Mouse (Mus musculus) ovary, postnatal 10 days (tissue): Measurements from ENCODE around the gene Slc15a3.

Experiments
- DNase-seq: peaks from one replicate; pipeline ENCODE4 v3.0.0; 2022; ENCODE audit warnings: low spot score

Slc15a3 gene

DNA sequence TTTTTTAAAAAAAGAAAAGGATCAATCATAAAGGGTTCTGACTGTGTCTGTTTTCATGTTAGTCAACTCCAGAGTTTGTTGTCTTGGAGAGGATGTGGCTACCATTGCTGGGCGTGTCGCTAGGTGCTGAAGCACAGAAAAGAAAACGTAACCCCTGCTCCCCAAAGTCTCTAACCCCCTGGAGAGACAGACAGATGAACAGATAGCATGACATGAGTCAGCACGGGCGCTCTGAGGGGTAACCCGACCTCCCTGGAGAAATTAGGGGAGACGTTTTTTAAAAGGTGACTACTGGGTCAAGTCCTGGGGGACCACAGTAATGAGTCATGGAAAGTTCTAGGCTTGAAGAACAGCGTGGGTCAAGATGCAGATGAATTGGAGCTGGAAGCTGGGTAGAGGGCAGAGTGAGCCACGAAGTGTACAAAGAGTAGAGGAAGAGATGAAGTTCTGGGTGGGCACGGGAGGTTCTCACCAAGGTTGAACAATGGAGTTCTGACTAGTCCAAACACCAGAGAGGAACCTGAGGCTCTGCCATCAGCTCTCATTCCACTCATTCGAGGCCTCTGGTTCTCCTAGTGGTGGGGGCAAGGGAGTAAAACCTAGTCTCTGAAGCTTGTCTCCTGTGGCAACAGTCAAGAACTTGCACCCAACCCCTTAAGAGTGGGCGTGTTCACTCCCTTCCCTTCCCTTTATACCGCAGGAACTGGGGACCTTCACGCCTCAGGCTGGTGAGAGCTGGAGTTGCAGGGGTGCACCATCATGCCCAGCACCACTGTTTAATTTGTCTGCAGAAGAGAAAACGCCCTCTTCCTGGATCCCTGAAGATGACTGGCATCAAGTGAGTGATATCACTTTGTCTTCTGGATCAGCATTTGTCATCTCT lies at the start of gene Slc15a3:
Gene Slc15a3 (plus strand): TSS at position 718 of the 883 bp plus-strand sequence.
- DNase-seq = no peak

DNA sequence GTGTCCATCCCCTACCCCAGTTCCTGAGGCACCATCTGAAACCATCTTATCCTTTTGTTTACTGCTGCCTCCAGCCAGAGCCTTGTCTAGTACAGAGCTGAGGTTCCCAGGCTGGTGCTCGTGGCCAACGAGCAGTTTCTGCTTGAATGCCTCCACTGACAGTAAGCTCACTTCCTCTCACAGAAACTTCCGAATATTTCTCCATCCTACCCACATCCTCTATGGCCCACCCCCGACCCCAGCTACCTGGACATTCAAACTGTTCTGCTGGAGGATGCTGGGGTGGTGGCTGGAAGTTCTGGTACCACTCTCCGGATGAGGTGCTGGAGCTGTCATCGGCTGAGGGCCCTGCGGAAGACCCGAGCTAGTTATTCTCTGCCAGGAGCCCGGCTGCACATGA lies 49.2 kb upstream of the Slc15a3 start:
- no peak for DNase-seq

DNA sequence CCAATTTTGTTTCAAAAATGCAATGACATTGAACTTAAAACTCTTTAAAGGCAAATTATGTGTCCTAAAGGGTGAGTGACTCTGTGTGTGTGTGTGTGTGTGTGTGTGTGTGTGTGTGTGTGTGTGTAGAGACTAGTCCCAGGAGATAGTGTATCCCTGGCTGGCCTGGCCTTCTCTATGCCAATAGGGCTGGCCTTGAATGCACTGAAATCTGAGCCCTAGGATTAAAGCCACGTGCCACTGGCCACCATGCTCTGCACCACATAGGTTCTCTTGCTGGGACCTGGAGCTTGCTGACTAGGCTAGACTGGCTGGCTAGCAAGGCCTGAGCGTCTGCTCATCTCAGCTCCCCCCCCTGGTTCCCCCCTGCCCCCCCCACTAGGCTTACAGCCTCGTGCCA lies 46.5 kb upstream of the Slc15a3 start:
- DNase-seq = no peak

DNA sequence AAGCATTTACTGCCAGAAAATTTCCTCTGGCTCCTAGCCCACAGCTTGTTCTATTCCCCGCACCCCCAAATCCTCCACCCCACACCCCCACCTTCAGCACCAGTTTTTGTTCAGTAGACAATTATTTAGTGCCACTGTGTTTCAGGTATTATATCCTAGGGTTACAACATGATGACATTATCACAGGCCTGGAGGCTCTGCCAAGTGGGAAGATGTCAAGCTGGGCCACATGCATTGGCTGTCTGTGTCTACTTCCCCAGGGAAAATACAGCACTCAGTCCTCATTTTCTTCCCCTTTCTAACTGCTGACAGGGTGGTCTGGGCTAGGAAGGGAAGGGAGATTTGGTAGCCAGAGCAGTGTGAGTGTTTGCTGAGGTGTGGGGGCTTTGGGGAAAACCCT lies 44.6 kb upstream of the Slc15a3 start:
- DNase-seq = no peak

DNA sequence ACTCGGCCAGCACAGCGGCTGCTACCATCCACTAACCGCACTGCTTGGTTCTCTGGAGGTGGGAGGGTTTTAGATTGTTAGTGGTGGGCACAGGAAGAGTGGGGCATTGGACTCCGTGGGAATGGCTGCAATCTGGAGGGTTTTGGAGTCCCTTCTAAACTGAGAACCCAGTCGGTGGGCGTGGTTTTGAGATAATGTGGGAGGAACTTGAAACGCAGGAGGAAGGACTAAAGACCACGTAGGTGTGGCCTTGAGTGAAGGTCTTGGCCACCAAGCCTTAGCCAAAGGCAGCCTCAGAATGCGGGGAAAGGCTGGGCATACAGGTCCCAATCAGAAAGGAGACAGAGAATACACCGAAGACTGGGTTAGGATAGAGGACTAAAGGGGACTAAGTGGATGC lies 41.0 kb upstream of the Slc15a3 start:
- no peak for DNase-seq

DNA sequence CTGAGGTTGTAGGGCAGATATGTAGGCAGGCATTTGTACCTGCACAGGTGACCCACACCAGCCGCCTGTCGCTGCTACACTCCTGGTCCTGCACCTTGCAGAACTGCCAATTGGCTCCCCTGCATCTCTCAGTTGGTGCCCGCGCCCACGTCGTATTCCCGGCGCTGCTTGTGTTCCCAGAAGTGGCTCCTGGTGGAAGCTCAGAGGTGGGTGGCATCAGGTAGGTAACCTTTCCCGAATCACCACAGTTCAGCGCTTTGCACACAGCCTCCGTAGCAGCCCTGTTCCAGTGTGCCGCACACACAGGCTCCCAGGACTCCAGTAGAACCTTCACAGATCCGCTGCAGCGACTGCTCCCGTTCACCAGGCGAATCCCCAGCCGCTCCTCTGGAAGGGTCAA lies 40.4 kb upstream of the Slc15a3 start:
- no peak for DNase-seq

DNA sequence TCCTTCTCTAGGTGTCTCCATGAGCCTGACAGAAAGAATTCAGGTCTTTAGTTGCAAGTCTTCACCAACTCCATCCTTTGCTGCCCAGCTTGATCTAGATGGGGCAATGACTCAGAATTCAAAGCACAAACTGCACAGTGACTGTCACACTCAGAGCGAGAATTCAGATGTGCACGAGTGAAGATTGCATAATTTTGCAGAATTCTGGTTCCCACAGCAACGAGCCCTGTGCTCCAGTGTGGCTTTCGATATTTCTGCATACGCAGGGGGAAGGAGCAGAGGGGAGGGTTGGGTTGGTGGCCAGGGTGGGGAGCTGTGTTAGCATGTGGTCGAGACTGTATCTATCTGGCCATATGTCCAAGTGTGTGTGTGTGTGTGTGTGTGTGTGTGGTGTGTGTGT lies 38.5 kb upstream of the Slc15a3 start:
- no peak for DNase-seq

DNA sequence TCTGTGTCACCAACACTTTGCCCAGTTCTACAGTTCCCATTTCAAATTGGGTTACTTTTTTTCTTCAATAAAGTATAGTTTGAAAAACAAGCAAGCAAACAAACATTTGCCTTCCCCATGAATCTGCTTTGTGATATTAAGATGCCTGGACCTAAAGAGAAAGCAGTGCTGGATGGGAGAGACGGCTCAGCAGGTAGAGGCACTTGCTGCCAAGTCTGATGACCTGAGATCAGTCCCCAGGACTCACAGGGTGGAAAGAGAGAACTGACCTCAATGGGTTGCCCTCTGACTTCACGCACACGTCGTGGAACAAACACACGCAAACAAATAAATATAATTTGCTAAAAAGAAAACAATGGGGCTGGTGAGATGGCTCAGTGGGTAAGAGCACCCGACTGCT lies 37.6 kb upstream of the Slc15a3 start:
- DNase-seq = no peak

DNA sequence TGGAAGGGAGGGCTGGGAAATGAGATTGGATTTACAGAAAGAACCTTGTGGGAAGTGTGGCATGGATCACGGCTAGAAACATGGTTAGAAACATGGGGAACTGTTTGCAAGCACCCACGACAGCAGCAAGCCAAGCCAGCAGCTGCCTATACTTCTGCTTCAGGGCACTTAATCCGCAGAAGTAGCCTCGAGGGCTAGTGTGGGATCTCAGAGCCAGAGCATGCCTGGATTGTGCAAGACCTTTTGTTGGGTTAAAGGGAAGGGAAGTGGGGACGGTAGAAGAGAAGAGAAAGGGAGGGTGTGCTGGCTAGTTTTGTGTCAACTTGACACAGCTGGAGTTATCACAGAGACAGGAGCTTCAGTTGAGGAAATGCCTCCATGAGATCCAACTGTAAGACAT lies 35.8 kb upstream of the Slc15a3 start:
- DNase-seq = no peak

DNA sequence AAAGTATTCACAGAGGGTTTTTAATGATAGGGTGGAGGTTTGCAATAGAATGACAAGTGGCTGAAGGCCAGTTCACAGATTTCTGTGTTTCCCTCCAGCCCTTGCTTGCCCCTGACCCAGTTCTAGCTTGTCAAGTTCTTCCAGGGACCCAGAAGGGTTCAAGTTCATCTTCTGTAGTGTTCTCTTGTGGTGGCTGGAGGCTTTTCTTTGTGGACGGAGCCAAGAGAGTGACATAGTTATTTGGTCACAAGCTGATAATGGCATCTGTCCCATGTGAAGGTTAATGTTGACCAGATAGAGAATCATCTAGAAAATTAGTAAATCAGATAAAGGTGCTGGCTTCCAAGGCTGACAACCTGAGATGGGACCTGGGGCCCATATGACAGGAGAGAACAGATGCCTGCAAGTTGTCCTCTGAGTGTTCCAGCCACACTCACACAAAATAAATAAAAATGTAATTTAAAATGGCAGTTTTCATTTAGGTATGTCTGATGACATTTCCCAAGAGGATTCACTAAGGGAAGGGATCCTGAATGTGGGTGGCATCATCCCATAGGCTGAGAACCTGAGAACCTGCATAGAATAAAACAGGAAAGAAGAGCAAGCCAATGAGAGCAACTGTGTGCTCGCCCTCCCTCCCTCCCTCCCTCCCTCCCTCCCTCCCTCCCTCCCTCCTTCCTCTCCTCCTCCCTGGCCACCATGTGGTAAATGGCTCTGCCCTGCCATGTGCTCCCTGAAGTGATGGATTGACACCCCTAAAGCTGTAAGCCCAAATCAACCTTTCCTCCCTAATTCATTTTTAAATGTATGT lies 34.5 kb upstream of the Slc15a3 start:
- no peak for DNase-seq

DNA sequence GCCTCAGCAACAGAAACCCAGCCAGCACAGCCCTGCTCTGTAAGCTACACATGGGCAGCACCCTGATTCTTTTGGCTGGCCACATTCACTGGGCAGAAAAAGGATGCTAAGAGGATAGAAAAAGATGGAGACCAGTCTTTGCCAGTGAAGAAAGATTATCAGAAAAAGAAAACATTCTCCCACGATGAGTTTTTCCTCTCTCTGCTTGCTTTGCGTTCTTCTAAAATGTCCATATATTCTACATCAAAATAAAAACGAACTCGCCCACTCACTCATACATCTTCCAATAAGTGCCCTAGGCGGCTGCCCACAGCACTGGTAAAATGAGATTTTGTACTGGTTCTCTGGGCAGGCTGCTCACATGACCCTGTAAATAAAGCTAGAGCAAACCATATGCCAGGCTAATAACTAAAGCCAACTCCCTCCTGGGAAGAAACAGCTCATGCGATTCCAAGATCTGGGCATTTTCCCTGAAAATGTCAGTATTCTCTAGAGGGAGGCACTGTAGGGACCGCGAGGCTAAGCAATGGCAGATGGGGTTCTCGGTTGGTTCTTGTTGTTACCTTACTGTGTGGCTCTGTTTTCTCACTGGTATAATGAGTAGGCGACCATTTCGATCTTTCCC lies 33.8 kb upstream of the Slc15a3 start:
- DNase-seq = no peak

DNA sequence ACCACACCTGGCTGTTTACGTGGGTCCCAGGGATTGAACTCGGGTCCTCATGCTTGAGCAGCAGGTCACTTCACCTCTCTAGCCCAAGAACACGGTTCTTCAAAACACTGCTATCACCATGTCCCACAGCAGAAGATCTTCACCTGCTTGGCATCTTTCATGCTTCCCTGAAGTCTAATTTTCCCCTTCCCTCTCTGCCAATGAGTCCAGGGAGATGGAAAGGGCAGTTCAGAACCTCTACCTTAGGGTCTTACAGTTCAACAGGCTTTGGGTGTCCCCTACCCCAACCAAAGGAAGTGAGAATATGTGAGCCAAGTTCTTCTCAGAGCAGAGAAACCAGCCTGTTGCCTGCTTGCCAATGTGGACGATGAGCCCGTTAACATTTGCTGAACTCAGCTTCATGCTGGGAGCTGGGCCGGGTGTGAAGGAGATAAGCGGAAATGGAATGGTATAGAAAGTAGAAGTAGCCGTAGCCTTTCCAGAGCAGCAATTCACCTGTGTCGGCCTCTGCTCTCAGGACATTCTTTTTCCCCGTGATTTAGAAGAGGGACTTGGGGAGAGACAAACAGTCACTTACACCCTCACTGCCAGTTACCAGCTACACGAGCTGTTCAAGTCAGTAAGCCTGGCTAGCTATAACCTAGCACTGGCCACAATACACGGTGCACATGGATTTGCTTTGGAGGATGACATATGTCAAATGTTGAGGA lies 30.8 kb upstream of the Slc15a3 start:
- DNase-seq = no peak

DNA sequence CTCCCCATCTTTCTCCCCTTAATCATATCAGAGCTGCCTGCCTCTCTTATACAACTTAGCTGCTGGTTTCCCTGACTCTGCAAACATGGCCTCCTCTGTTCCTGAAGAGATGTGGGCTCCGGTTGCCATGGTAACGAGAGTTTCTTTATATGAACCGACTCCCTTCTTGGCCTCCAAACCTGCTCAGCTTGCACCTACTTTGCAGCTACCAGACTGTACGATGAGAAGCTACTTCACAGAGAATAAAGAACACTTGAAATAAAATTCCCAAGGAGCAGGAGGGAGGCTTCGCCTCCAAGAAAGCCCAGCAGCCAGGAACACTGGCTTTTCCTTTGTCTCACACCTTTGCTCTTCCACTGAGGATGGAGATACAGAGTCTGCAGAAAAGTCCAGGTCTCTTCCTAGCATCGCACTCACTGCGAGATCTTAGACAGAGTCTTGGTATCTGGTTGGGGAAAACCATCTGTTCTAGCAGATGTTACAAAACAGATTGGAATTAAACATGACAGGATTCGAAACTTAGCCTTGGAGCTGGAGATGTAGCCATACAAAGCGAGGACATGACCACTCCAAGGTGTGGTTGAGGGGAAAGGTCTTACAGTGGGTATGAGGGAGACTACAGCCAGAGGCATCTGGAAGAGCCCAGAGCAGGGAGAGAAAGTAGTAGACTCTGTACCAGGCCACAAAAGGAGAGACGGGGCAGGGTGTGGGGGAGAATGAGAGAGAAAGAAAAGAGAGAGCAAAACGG lies 29.9 kb upstream of the Slc15a3 start:
- DNase-seq = no peak

DNA sequence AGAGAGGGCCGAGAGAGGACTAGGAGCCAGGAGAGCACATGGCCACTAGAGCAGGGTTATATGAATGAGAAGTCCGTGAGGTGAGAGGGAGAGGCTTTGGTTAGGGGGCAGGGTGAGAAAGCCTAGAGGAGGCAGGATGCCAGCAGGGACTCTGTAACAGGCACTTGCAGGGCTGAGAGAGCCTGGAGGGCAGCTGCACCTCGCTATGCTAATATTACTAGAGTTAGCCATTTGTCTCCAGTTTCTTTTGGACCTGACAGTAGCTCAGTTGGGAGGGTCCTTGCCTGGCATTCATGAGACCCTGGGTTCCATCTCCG lies 29.4 kb upstream of the Slc15a3 start:
- no peak for DNase-seq

DNA sequence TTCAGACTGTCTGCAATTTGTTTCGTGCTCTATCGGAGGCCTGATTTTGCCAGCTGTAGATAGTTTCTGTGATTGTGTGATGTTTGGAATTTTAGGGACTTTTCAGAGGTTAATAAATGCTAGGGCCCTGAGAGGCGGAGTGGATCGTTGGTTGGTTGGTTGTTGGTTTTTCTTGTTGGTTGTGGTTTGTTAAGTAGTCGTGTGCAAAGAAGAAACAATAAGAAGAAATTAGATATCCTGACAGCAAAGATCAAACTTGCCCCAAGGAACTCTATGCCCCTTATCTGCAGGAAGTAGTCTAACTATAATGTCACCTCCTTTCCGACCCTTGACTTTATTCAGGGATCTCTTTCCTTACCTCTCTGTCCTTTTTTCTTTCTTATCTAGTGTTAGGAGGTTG lies 28.1 kb upstream of the Slc15a3 start:
- no peak for DNase-seq

DNA sequence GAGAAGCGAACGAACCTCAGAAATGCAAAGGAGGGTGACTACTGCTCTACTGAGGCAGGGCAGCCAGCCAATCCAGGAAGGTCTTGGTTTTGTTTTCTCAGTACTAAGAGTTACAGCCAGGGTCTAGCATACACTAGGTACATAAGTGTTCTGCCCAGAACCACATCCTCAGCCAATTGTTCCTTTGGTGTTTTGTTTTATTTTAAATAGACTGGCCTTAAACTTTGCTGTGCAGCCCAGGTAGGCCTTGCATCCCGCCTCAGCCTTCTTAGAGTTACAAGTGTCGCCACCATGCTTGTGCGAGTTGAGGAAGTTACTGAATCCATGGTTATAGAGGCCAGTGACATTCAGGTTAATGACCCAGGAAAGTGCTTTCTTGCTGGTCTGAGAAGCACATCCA lies 26.5 kb upstream of the Slc15a3 start:
- no peak for DNase-seq

DNA sequence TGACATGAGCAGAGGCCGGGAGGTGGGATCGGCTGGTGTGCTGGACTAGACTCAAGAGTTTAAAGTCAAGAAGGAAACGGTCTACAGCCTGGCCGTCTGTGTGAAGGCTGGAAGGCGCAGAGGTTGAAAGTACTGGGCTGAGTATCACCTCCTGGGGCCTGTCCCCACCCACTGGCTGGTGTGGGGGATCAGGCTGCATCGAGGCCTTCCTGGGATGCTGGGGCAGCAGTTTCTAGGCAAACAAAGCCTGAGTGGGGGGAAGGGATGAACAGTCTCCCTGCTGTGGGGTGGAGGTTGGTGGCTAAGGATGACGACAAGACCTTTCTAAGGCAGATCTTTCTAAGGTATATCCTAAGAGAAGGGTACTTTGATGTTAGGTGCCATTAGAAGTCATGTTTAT lies 25.6 kb upstream of the Slc15a3 start:
- DNase-seq = no peak

DNA sequence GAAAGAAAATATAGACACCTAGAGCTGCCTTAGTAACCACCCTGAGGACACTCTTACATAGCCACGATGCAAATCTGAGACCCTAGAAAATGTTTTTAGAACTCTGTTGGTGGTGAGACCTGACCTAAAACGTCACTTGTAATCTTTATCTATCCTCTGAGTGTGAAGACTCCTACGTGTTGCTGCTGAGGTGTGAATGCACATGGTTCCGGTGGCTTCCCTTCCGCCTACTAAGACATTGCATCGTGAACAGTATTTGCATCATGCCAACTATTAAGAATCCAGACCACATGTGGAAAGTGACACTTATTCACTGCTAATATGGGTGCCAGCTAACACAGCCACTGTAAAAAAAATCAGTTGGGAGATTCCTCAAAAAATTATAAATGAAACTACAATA lies 23.7 kb upstream of the Slc15a3 start:
- no peak for DNase-seq

DNA sequence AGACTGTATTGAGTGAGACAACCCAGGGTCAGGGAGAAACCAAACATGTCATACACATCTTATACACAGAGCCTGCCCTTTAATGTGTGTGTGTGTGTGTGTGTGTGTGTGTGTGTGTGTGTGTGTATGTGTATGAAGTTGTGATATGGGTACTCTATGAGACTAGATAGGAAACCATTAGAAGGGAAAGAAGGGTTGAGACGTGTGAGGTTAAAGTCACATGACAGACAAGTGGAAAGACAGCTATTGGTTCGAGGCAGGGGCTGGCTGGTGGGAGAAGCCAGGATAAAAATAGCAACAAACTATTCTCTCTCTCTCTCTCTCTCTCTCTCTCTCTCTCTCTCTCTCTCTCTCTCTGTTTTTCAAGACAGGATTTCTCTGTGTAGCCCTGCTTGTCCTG lies 23.1 kb upstream of the Slc15a3 start:
- no peak for DNase-seq

DNA sequence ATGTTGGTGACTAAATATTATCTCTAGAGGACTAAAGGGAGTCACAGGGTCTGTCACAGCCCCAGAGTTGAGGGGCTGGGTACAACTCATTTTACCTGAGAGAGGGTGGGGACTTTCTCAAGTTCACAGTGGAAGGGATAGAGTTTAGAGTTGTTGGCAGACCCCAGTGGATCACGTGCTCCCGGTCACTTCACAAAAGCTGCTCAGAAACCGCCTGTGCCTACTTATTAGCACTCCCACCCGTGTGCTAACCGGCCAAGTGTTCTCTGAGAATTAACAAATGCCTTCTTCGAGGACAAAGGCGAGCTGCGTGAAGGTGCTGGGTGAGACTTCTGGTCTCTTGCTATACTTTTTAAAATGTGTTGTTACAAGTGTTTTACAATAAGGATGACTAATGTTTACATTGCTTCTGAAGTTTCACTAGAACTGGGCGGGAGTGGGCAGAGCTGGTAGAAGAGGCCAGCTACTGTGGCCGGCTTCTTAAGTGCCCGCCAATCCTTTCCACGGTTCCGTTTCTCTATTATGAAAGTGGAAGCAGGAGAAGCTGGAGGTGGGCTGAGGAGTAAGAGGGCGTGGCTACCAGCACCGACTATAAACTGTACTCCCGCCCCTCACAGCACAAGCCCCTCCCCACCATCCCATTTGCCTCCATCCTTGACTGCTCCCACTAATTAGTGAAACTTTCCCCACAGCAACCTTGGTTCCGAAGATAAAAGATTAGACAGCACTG lies 21.1 kb upstream of the Slc15a3 start:
- DNase-seq = no peak

DNA sequence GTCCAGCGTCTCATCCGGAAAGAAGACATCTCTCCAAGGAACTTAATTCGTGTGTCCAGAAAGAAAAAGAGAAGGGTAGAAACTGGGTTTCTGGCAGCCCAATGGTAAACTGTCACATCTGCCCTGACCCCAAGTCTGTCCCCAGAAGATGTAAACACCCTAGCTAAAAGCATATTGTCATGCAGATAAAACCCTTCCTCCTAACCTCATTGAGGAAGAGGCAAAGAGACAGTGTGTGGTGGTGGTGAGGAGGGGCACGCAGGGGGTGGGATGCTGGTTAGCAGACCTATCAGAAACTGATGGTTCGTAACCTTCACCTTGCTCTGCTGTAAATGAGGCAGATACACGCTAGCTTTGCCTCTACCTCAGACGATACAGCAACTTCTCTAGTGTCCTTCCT lies 18.2 kb upstream of the Slc15a3 start:
- no peak for DNase-seq
